Mouse (Mus musculus) forebrain, embryonic 12.5 days (tissue): ENCODE results near the gene Zfp652. TPM values are rescaled to one million over a fixed set of nuclear protein-coding genes. Genes with fewer than 3 reads are reported as not detected.
A peak's percentile ranks its signal among the peaks of the same experiment; 100 is the strongest.

ENCODE experiments used
- ATAC-seq: fragments of 200-750 bp; cut with Nextera tagmentation; 2 replicates; pipeline ENCODE4 v1.8.0; 2017; ENCODE audit warnings: moderate TSS enrichment; ENCODE audit not compliant: low FRiP score
- H3K27ac ChIP-seq: fragments of 300-500 bp; sonication (generic); 2 replicates; pipeline ENCODE4 v1.5.1; 2016; ENCODE audit warnings: mild to moderate bottlenecking
- H3K27me3 ChIP-seq: fragments of 300-500 bp; sonication (generic); 2 replicates; pipeline ENCODE4 v1.6.1; 2016; ENCODE audit warnings: mild to moderate bottlenecking
- H3K36me3 ChIP-seq: fragments of 300-500 bp; sonication (generic); replicated peaks from 2 replicates; pipeline ENCODE4 v1.6.1; 2016; ENCODE audit warnings: mild to moderate bottlenecking
- H3K4me1 ChIP-seq: fragments of 300-500 bp; sonication (generic); 2 replicates; pipeline ENCODE4 v1.6.1; 2016
- H3K4me2 ChIP-seq: fragments of 300-500 bp; sonication (generic); 2 replicates; pipeline ENCODE4 v1.6.1; 2016; ENCODE audit warnings: mild to moderate bottlenecking, moderate library complexity
- H3K4me3 ChIP-seq: fragments of 300-500 bp; sonication (generic); replicated peaks from 2 replicates; pipeline ENCODE4 v1.5.1; 2016; ENCODE audit warnings: mild to moderate bottlenecking
- H3K9ac ChIP-seq: fragments of 300-500 bp; sonication (generic); 2 replicates; pipeline ENCODE4 v1.6.1; 2016; ENCODE audit warnings: mild to moderate bottlenecking
- H3K9me3 ChIP-seq: fragments of 300-500 bp; sonication (generic); 2 replicates; pipeline ENCODE4 v1.6.1; 2016
- WGBS: fragments of 180-500 bp; shearing (Covaris S2); methylation state at CpG from one replicate; pipeline ENCODE4 v1.1.7; 2016; 5-methylcytosine and 5-hydroxymethylcytosine counted together
- polyA plus RNA-seq: library from polyadenylated mRNA; unstranded; fragments of >200 nt; fragmentation: Nextera tagmentation; extraction: Ambion mirVana; gene quantifications from 2 replicates; pipeline ENCODE4 v1.2.1, GENCODE M21; 2016

Gene Zfp652
- polyA plus RNA-seq, 1 experiment from 2014 or later, result 27.6 TPM

- no peak overlapping the region for H3K4me2 ChIP-seq
- 92% methylated on average over 4 of the region's 4 CpGs for WGBS
- H3K36me3 ChIP-seq, result no peaks in the 10 kb centered on the region
- no peak overlapping the region for H3K27ac ChIP-seq
- no peaks in the 10 kb centered on the region for H3K9me3 ChIP-seq
- ATAC-seq, result no peak
- H3K27me3 ChIP-seq, result peaks cover 71% of the 10 kb centered on the region
- no peak overlapping the region for H3K4me3 ChIP-seq
- peaks cover 15% of the 10 kb centered on the region for H3K4me1 ChIP-seq
- H3K9ac ChIP-seq, result no peak overlapping the region
These were observed 126.1 kb downstream of the Zfp652 start for GRCm38 (mm10) chr11:95838598-95838997.

GRCm38 (mm10) chr11:95838999-95839868, 126.8 kb downstream of the Zfp652 start:
- no peak overlapping the region for H3K4me2 ChIP-seq
- H3K36me3 ChIP-seq, result no peaks in the 10 kb centered on the region
- 76% methylated on average over 8 of the region's 8 CpGs for WGBS
- H3K27me3 ChIP-seq, result peaks cover 66% of the 10 kb centered on the region
- no peaks in the 10 kb centered on the region for H3K9me3 ChIP-seq
- no peak for ATAC-seq
- peaks cover 8% of the 10 kb centered on the region for H3K4me1 ChIP-seq
- H3K4me3 ChIP-seq, result no peak overlapping the region
- H3K9ac ChIP-seq, result no peak overlapping the region
- H3K27ac ChIP-seq, result no peak overlapping the region

GRCm38 (mm10) chr11:95840694-95841497, 128.4 kb downstream of the Zfp652 start:
- Histone ChIP-seq H3K9me3 (no peaks in the 10 kb centered on the region), H3K27me3 (peaks cover 49% of the 10 kb centered on the region), H3K4me2 (no peak overlapping the region), H3K36me3 (no peaks in the 10 kb centered on the region), H3K4me1 (peaks cover 5% of the 10 kb centered on the region; the same call in 1 of the 2 replicates), H3K9ac (no peak overlapping the region), H3K4me3 (no peak overlapping the region), H3K27ac (no peak overlapping the region)
- 76% methylated on average over 5 of the region's 5 CpGs for WGBS
- ATAC-seq, result no peak

GRCm38 (mm10) chr11:95841498-95841830, 129.0 kb downstream of the Zfp652 start:
- H3K4me3 ChIP-seq, result no peak overlapping the region; the same call in 1 of the 2 replicates
- peaks cover 5% of the 10 kb centered on the region; the same call in 1 of the 2 replicates for H3K4me1 ChIP-seq
- no peak overlapping the region for H3K27ac ChIP-seq
- ATAC-seq, result no peak
- H3K4me2 ChIP-seq, result no peak overlapping the region
- H3K36me3 ChIP-seq, result no peaks in the 10 kb centered on the region
- no peaks in the 10 kb centered on the region for H3K9me3 ChIP-seq
- H3K9ac ChIP-seq, result no peak overlapping the region
- H3K27me3 ChIP-seq, result peaks cover 44% of the 10 kb centered on the region
- WGBS, result 68% methylated on average over 10 of the region's 10 CpGs

DNA sequence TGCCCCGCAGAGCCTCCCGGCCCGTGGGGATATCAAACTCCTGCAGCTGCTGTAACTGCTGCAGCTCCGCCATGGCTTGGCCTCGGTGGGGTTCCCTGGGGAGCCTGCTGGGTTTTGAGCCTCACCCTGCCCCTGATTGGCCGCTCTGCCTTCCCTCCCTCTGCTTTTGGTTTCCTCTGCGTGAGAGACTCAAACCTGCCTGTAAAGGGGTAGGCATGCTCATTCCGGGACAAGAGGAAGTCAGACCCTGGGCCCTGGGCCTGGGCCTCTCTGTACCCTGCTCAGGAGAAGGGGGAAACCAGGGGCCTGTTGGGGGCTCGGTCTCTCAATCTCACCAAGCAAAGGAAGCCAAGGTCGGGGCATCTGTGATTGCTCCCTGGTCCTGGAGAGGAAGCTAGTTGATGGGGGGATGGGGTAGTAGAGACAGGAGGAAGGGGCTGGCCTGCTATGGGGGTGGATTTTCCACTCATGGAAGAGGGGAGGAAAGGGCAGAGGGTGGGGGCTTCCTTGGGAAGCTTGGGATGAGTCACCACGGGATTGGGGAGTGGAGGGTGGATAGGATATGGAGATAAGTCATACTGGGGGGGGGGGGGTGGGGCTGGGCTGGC, 129.7 kb downstream of the Zfp652 start, which contains the start of gene Abi3:
Gene Abi3, minus strand, starts transcription at position 403 of the 608 bp plus-strand sequence.
- H3K9ac ChIP-seq, result no peak within 1 kb of the TSS
- no peaks in the 10 kb centered on the region for H3K36me3 ChIP-seq
- no peaks in the 10 kb centered on the region for H3K9me3 ChIP-seq
- ATAC-seq, result no peak
- H3K4me3 ChIP-seq, result no peak within 1 kb of the TSS; the same call in 1 of the 2 replicates
- 12% methylated on average over 11 of the region's 11 CpGs for WGBS
- H3K27ac ChIP-seq, result no peak within 1 kb of the TSS
- H3K4me2 ChIP-seq, result no peak within 1 kb of the TSS
- peaks cover 5% of the 10 kb centered on the region; the same call in 1 of the 2 replicates for H3K4me1 ChIP-seq
- H3K27me3 ChIP-seq, result peaks cover 36% of the 10 kb centered on the region

DNA sequence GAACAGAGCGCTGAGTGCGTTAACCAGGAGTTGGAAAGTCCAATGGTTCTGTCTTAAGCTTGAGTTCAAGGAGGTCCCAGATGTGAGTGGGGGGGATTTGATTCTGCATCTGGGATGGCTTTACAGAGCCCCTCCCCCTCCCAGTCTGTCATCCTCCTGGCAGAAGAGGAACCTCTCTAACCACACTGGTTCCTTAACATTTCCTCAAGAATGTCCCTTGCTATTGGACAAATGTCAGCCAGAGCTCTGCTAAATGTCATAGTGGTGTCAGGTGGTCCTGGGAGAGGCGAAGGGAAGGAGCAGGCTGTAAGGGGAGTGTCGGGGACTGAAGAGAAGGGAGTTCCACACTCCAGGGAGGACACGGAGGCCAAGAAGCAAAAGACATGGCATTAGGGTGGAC, 130.5 kb downstream of the Zfp652 start:
- Histone ChIP-seq H3K9ac (no peak overlapping the region), H3K4me2 (no peak overlapping the region), H3K9me3 (no peaks in the 10 kb centered on the region), H3K4me3 (no peak overlapping the region), H3K27ac (no peak overlapping the region), H3K27me3 (peaks cover 30% of the 10 kb centered on the region), H3K4me1 (peaks cover 5% of the 10 kb centered on the region; the same call in 1 of the 2 replicates), H3K36me3 (no peaks in the 10 kb centered on the region)
- ATAC-seq, result no peak
- WGBS, result 76% methylated on average over 5 of the region's 5 CpGs

DNA sequence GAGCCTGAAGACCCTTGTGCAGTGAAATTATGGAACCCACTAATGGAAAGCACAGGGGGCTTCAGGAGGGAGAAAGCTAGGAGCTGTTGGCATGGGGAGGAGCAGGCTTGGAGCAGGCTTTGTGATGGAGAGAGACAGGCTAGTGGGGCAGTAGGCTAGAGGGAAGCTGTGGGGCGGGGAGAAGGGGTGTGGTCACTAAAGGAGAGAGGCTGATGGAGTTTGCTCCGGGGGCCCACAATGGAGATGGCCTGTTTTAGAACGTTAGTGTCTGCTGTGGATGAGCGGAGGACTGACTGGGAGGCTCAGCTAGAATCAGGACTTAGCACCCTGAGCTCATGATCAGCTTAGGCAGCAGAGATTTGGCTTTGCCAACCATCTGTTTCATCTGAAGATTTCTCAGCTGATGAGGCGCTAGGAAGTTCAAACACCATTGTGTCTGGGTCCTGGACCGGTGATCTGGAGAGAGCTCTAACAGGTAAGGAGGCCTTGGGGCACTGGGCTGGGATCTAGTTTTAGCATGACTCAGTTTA, 131.0 kb downstream of the Zfp652 start:
- no peak overlapping the region for H3K9ac ChIP-seq
- no peak overlapping the region for H3K27ac ChIP-seq
- 61% methylated on average over 6 of the region's 6 CpGs for WGBS
- H3K9me3 ChIP-seq, result no peaks in the 10 kb centered on the region
- H3K4me3 ChIP-seq, result no peak overlapping the region
- H3K4me2 ChIP-seq, result no peak overlapping the region
- no peak for ATAC-seq
- peaks cover 26% of the 10 kb centered on the region for H3K27me3 ChIP-seq
- no peaks in the 10 kb centered on the region for H3K36me3 ChIP-seq
- peaks cover 5% of the 10 kb centered on the region; the same call in 1 of the 2 replicates for H3K4me1 ChIP-seq

DNA sequence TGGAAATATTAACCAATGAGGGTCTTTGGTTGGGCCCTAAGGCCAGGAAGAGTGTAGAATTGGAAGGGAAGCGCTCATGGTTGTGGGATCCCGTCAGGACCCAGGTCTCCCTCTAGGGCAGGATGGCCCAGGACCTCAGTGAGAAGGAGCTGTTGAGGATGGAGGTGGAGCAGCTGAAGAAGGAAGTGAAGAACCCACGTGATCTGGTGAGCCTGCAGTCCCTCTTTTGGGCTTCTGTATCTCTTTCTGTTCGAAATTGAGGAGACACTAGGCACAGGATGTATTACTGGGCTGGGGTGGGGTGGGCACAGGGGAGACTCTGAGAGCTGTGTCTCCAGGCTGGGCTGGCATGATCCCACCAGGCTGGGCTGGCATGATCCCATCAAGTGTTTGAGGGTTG, 132.5 kb downstream of the Zfp652 start:
- no peaks in the 10 kb centered on the region for H3K9me3 ChIP-seq
- H3K4me1 ChIP-seq, result peaks cover 5% of the 10 kb centered on the region; the same call in 1 of the 2 replicates
- no peak overlapping the region for H3K4me3 ChIP-seq
- H3K27me3 ChIP-seq, result peaks cover 23% of the 10 kb centered on the region
- WGBS, result 62% methylated on average over 4 of the region's 4 CpGs
- no peak for ATAC-seq
- H3K36me3 ChIP-seq, result no peaks in the 10 kb centered on the region
- no peak overlapping the region for H3K4me2 ChIP-seq
- H3K9ac ChIP-seq, result no peak overlapping the region
- H3K27ac ChIP-seq, result no peak overlapping the region

GRCm38 (mm10) chr11:95850898-95851297, 138.4 kb downstream of the Zfp652 start:
- Histone ChIP-seq H3K9me3 (no peaks in the 10 kb centered on the region), H3K36me3 (no peaks in the 10 kb centered on the region), H3K4me1 (no peaks in the 10 kb centered on the region), H3K4me2 (no peak overlapping the region), H3K27me3 (peaks cover 3% of the 10 kb centered on the region; the same call in 1 of the 2 replicates), H3K27ac (no peak overlapping the region), H3K4me3 (no peak overlapping the region), H3K9ac (no peak overlapping the region)
- no peak for ATAC-seq
- 65% methylated on average over 2 of the region's 2 CpGs for WGBS

DNA sequence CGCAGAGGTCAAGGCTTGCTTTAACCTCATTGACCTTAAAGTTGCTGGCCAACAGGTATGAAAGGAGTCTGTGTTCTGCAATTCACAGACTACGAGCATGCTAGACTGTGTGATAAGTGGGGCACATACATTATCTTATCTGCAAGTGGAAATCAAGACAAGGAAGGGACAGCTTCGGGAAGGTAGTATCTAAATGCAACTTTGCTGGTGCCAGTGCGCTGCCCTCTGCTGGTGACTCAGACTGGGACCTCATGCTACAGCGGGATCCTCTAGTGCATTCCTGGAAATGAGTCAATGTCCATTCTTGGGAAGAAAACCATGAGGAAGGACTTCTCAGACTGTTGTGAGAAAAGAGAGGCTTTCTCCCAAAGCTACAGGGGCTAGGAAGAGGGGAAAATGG, 141.2 kb downstream of the Zfp652 start:
- 57% methylated on average over 5 of the region's 5 CpGs for WGBS
- Histone ChIP-seq H3K36me3 (no peaks in the 10 kb centered on the region), H3K4me3 (no peak overlapping the region), H3K4me2 (no peak overlapping the region), H3K9ac (no peak overlapping the region), H3K27ac (no peak overlapping the region), H3K4me1 (peaks cover 9% of the 10 kb centered on the region), H3K9me3 (no peaks in the 10 kb centered on the region), H3K27me3 (peaks cover 3% of the 10 kb centered on the region; the same call in 1 of the 2 replicates)
- no peak for ATAC-seq

- no peak for ATAC-seq
- peak overlapping the region; percentile 81; the same call in 1 of the 2 replicates for H3K4me2 ChIP-seq
- 79% methylated on average over 4 of the region's 4 CpGs for WGBS
These were observed 144.8 kb downstream of the Zfp652 start for GRCm38 (mm10) chr11:95857306-95857705.

More at GRCm38 (mm10) chr11:95857306-95857705, 144.8 kb downstream of the Zfp652 start:
- Histone ChIP-seq H3K4me1 (peaks cover 17% of the 10 kb centered on the region), H3K9ac (peak overlapping the region; percentile 70; the same call in 1 of the 2 replicates), H3K4me3 (no peak overlapping the region), H3K9me3 (no peaks in the 10 kb centered on the region), H3K27me3 (peaks cover 1% of the 10 kb centered on the region; the same call in 1 of the 2 replicates), H3K27ac (no peak overlapping the region), H3K36me3 (no peaks in the 10 kb centered on the region)
